Mouse (Mus musculus) CH12.LX (cell line): ENCODE measurements around the gene Ube2g1. TPM values are rescaled to one million over a fixed set of nuclear protein-coding genes. Genes with fewer than 3 reads are reported as not detected.

Experiments used
- DNase-seq: peaks from one replicate; pipeline ENCODE4 v3.0.0-alpha.2; 2013; ENCODE audit errors: extremely low read depth
- H3K27ac ChIP-seq: 2 replicates; pipeline ENCODE4 v1.5.1; 2012; ENCODE audit warnings: low read depth, mild to moderate bottlenecking, control low read depth, moderate library complexity; ENCODE audit not compliant: insufficient read depth
- H3K27me3 ChIP-seq: replicated peaks from 2 replicates; pipeline ENCODE3; 2012; ENCODE audit warnings: inconsistent platforms
- H3K36me3 ChIP-seq, 2 experiments: replicated peaks in 1 of 2; 2 replicates each; pipeline versions ENCODE3 to v1.6.1; 2012; ENCODE audit warnings: inconsistent platforms in 1 of 2, low read length in 1 of 2, mild to moderate bottlenecking in 1 of 2, mixed read lengths in 1 of 2, moderate library complexity in 1 of 2; ENCODE audit not compliant: control insufficient read depth in 1 of 2, insufficient read depth in 1 of 2
- H3K4me1 ChIP-seq, 2 experiments: 2 replicates each; pipeline ENCODE4 v1.6.1; 2012; ENCODE audit warnings: inconsistent platforms in 1 of 2, moderate library complexity in 1 of 2; ENCODE audit not compliant: insufficient read depth in 2 of 2, control insufficient read depth in 1 of 2
- H3K4me2 ChIP-seq: 2 replicates; pipeline ENCODE4 v1.6.1; 2012; ENCODE audit warnings: low read depth, mild to moderate bottlenecking, control low read depth; ENCODE audit not compliant: poor library complexity, insufficient read depth, severe bottlenecking
- H3K4me3 ChIP-seq, 3 experiments: fragments of 150-350 bp in 1 of 3; sonication (generic) in 1 of 3; replicated peaks in 1 of 3; 2 replicates each; pipeline versions ENCODE3 to v1.5.1; 2011 to 2012; ENCODE audit warnings: low read depth in 2 of 3, low read length in 2 of 3, mild to moderate bottlenecking in 2 of 3, moderate library complexity in 2 of 3, control low read depth in 1 of 3, improper control_type of control experiment in 1 of 3, inconsistent platforms in 1 of 3, mixed read lengths in 1 of 3; ENCODE audit not compliant: poor library complexity in 1 of 3
- H3K79me2 ChIP-seq: replicated peaks from 2 replicates; pipeline ENCODE4 v1.6.1; 2012; ENCODE audit warnings: mild to moderate bottlenecking, moderate library complexity; ENCODE audit not compliant: control insufficient read depth, poor library complexity, insufficient read depth, severe bottlenecking; ENCODE audit errors: extremely low read depth
- H3K9ac ChIP-seq: 2 replicates; pipeline ENCODE4 v1.6.1; 2012; ENCODE audit warnings: low read depth, mild to moderate bottlenecking, control low read depth, moderate library complexity; ENCODE audit not compliant: insufficient read depth
- H3K9me3 ChIP-seq: replicated peaks from 2 replicates; pipeline ENCODE3; 2012; ENCODE audit warnings: low read length, inconsistent platforms, mixed read lengths
- BHLHE40 ChIP-seq: IDR thresholded peaks from 2 replicates; pipeline ENCODE4 v1.6.1; 2011; ENCODE audit warnings: mild to moderate bottlenecking, low read depth, low read length, improper control_type of control experiment
- CHD1 ChIP-seq: IDR thresholded peaks from 2 replicates; pipeline ENCODE4 v1.6.1; 2012; ENCODE audit warnings: low read depth, low read length, improper control_type of control experiment, inconsistent platforms
- CTCF ChIP-seq, 2 experiments: IDR thresholded peaks in 1 of 2; conservative IDR thresholded peaks in 1 of 2; 2 replicates each; pipeline ENCODE4 v1.5.1; 2011 to 2012; ENCODE audit warnings: low read depth in 2 of 2, low read length in 2 of 2, improper control_type of control experiment in 1 of 2, inconsistent platforms in 1 of 2, mild to moderate bottlenecking in 1 of 2, moderate library complexity in 1 of 2
- E2F4 ChIP-seq: IDR thresholded peaks from 2 replicates; pipeline ENCODE4 v1.6.1; 2011; ENCODE audit warnings: low read depth, low read length, improper control_type of control experiment; ENCODE audit not compliant: insufficient replicate concordance
- ELF1 ChIP-seq: IDR thresholded peaks from 2 replicates; pipeline ENCODE4 v1.6.1; 2014; ENCODE audit warnings: low read depth, mild to moderate bottlenecking, inconsistent platforms, low read length, improper control_type of control experiment
- EP300 ChIP-seq: IDR thresholded peaks from 2 replicates; pipeline ENCODE4 v1.6.1; 2011; ENCODE audit warnings: low read length, improper control_type of control experiment
- ETS1 ChIP-seq: conservative IDR thresholded peaks from 2 replicates; pipeline ENCODE4 v1.6.1; 2012; ENCODE audit warnings: low read depth, mild to moderate bottlenecking, inconsistent platforms, low read length, improper control_type of control experiment, moderate library complexity
- GABPA ChIP-seq: IDR thresholded peaks from 2 replicates; pipeline ENCODE4 v1.6.1; 2012; ENCODE audit warnings: low read depth, low read length, improper control_type of control experiment, inconsistent platforms; ENCODE audit not compliant: insufficient replicate concordance
- HCFC1 ChIP-seq: IDR thresholded peaks from 2 replicates; pipeline ENCODE4 v1.6.1; 2012; ENCODE audit warnings: low read depth, mild to moderate bottlenecking, inconsistent platforms, low read length, improper control_type of control experiment
- IRF4 ChIP-seq: IDR thresholded peaks from 2 replicates; pipeline ENCODE4 v1.6.1; 2014; ENCODE audit warnings: low read depth, mild to moderate bottlenecking, inconsistent platforms, low read length, improper control_type of control experiment
- JUN ChIP-seq: IDR thresholded peaks from 2 replicates; pipeline ENCODE4 v1.6.1; 2011; ENCODE audit warnings: low read depth, mild to moderate bottlenecking, low read length, improper control_type of control experiment, moderate library complexity; ENCODE audit not compliant: insufficient read depth
- JUND ChIP-seq: conservative IDR thresholded peaks from 2 replicates; pipeline ENCODE4 v1.6.1; 2011; ENCODE audit warnings: low read depth, low read length, improper control_type of control experiment
- KAT2A ChIP-seq: IDR thresholded peaks from 2 replicates; pipeline ENCODE4 v1.6.1; 2012; ENCODE audit warnings: low read length, improper control_type of control experiment, inconsistent platforms; ENCODE audit not compliant: insufficient replicate concordance
- MAX ChIP-seq: IDR thresholded peaks from 2 replicates; pipeline ENCODE4 v1.6.1; 2011; ENCODE audit warnings: low read length, improper control_type of control experiment
- MAZ ChIP-seq: IDR thresholded peaks from 2 replicates; pipeline ENCODE4 v1.6.1; 2012; ENCODE audit warnings: low read depth, mild to moderate bottlenecking, inconsistent platforms, low read length, improper control_type of control experiment, moderate library complexity
- MEF2A ChIP-seq: IDR thresholded peaks from 2 replicates; pipeline ENCODE4 v1.6.1; 2014; ENCODE audit warnings: low read depth, mild to moderate bottlenecking, inconsistent platforms, low read length, improper control_type of control experiment, borderline replicate concordance
- MXI1 ChIP-seq: IDR thresholded peaks from 2 replicates; pipeline ENCODE4 v1.6.1; 2011; ENCODE audit warnings: mild to moderate bottlenecking, low read depth, low read length, improper control_type of control experiment
- MYC ChIP-seq: IDR thresholded peaks from 2 replicates; pipeline ENCODE4 v1.6.1; 2011; ENCODE audit warnings: low read depth, mild to moderate bottlenecking, improper control_type of control experiment, low read length
- NRF1 ChIP-seq: IDR thresholded peaks from 2 replicates; pipeline ENCODE4 v1.6.1; 2014; ENCODE audit warnings: low read depth, mild to moderate bottlenecking, inconsistent platforms, low read length, improper control_type of control experiment, moderate library complexity
- PAX5 ChIP-seq: IDR thresholded peaks from 2 replicates; pipeline ENCODE4 v1.6.1; 2012; ENCODE audit warnings: low read length, inconsistent platforms, mixed read lengths
- POLR2A ChIP-seq: IDR thresholded peaks from 2 replicates; pipeline ENCODE4 v1.6.1; 2011; ENCODE audit warnings: low read depth, mild to moderate bottlenecking, improper control_type of control experiment, low read length
- POLR2AphosphoS2 ChIP-seq: IDR thresholded peaks from 2 replicates; pipeline ENCODE4 v1.6.1; 2011; ENCODE audit warnings: low read depth, low read length, improper control_type of control experiment
- RAD21 ChIP-seq: IDR thresholded peaks from 2 replicates; pipeline ENCODE4 v1.6.1; 2011; ENCODE audit warnings: low read depth, mild to moderate bottlenecking, low read length, improper control_type of control experiment, moderate library complexity
- RCOR1 ChIP-seq: conservative IDR thresholded peaks from 2 replicates; pipeline ENCODE4 v1.6.1; 2012; ENCODE audit warnings: low read depth, mild to moderate bottlenecking, inconsistent platforms, low read length, improper control_type of control experiment
- SMC3 ChIP-seq: IDR thresholded peaks from 2 replicates; pipeline ENCODE4 v1.6.1; 2011; ENCODE audit warnings: low read depth, low read length, improper control_type of control experiment
- TBP ChIP-seq: conservative IDR thresholded peaks from 2 replicates; pipeline ENCODE4 v1.6.1; 2011; ENCODE audit warnings: low read depth, low read length, improper control_type of control experiment
- TCF12 ChIP-seq: IDR thresholded peaks from 2 replicates; pipeline ENCODE4 v1.6.1; 2014; ENCODE audit warnings: low read depth, mild to moderate bottlenecking, inconsistent platforms, low read length, improper control_type of control experiment
- USF1 ChIP-seq: IDR thresholded peaks from 2 replicates; pipeline ENCODE4 v1.6.1; 2014; ENCODE audit warnings: low read depth, mild to moderate bottlenecking, inconsistent platforms, low read length, improper control_type of control experiment
- USF2 ChIP-seq: conservative IDR thresholded peaks from 2 replicates; pipeline ENCODE4 v1.6.1; 2011; ENCODE audit warnings: low read depth, low read length, improper control_type of control experiment
- ZKSCAN1 ChIP-seq: IDR thresholded peaks from 2 replicates; pipeline ENCODE4 v1.6.1; 2012; ENCODE audit warnings: low read depth, inconsistent platforms, low read length, improper control_type of control experiment, borderline replicate concordance
- ZMIZ1 ChIP-seq: IDR thresholded peaks from 2 replicates; pipeline ENCODE4 v1.6.1; 2012; ENCODE audit warnings: low read depth, mild to moderate bottlenecking, inconsistent platforms, low read length, improper control_type of control experiment
- dilution Hi-C: fragments of 300-500 bp; cut with MboI; formaldehyde crosslinking; loops from 2 replicates; pipeline ENCODE4 v1.14.3; 2020; ENCODE audit warnings: low sequenced_read_pairs; ENCODE audit not compliant: extremely low pct_unique_long_range_greater_than_20kb, extremely low pct_ligation_motif_present
- in situ Hi-C: fragments of 300-500 bp; cut with MboI; formaldehyde crosslinking; loops from 3 replicates; pipeline ENCODE4 v1.14.3; 2019; ENCODE audit warnings: low sequenced_read_pairs, low pct_ligation_motif_present, low pct_unique_long_range_greater_than_20kb, mixed read lengths
- polyA plus RNA-seq: library from polyadenylated mRNA; unstranded; fragments of >175 nt; gene quantifications from 2 replicates; pipeline ENCODE4 v1.2.1, GENCODE M21; 2012; ENCODE audit warnings: low read depth; ENCODE audit not compliant: insufficient read length
- total RNA-seq, 2 experiments: library from RNA; depleted of rRNA; stranded (reverse); fragments of 300-350 nt in 1 of 2; fragments of >200 nt in 1 of 2; gene quantifications; 2 replicates each; pipeline ENCODE4 v1.2.3; 2012 to 2014

The Ube2g1 gene
- total and polyA plus RNA-seq, 3 experiments, result 34.5 to 74.4 (median 73.8) TPM

DNA sequence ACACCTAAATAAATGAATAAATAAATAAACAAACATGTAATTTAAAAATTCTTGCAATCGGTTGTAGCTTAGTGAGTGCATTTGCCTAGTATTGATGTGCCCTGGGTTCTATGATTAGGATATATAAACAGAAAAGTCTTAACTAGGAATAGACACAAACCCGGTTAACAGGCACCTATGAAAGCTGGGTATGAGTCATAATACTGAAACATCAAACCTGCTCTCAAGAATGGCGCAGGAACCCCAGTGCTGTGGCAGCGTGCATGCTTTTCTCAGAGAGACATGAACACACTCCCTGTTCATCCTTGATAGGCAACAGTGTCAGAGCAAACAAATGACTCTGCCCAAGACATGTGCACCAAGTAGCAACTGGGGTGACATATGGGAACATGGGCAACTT is 9.3 kb upstream of the Ube2g1 start:
- TF ChIP-seq JUND (peak; percentile 93), MEF2A (peak; percentile 51; the same call in 1 of the 2 replicates), BHLHE40 (peak; percentile 51), RCOR1 (0 out of 2 replicates have a peak, but pooled peaks have one; percentile 55), IRF4 (peak; percentile 84), JUN (peak; percentile 84), EP300 (peak; percentile 74; the same call in 1 of the 2 replicates), KAT2A (no peak), ZKSCAN1 (no peak), TBP (no peak), MYC (peak; percentile 76; the same call in 1 of the 2 replicates)
- Histone ChIP-seq H3K9ac (no peak overlapping the region), H3K4me3 (no peak overlapping the region), H3K79me2 (no peaks in the 10 kb centered on the region), H3K4me1 (peaks cover 28 to 42% of the 10 kb centered on the region in 2 experiments), H3K9me3 (no peaks in the 10 kb centered on the region), H3K27ac (no peak overlapping the region), H3K27me3 (no peaks in the 10 kb centered on the region), H3K4me2 (no peak overlapping the region), H3K36me3 (no peaks in the 10 kb centered on the region)
- DNase-seq, result peak; percentile 27
- in situ Hi-C loops (no loop called here), dilution Hi-C loops (no loop called here)

DNA sequence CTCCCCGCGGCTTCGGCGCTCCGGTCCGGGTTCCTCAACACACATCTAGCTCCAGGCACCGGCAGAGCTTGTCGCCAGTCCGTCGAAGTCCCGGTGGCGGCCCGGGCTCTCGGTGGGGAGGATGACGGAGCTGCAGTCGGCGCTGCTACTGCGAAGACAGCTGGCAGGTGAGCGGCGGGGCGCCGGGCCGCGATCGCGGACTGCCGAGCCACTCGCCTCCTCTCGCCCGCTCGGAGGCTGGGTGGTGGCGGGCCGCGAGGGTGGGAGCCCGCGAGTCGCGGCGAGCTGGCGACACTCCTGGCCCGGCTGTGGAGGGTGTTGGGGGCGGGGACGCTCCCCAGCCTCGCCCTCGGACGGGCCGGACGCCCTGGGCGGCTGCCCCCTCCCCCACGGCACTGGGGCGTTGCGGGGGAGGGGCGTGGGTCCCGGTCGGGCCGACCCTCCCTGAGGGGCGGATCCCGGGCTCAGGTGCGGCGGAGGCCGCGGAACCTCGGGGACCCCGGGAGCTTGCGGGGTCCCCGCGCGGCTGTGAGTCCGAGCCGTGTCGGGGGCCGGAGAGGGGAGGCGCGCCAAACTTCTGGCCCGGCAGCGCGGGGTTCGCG is 487 bp downstream of the Ube2g1 start:
- H3K4me1 ChIP-seq, result peaks cover 10 to 29% of the 10 kb centered on the region in 2 experiments
- no peaks in the 10 kb centered on the region for H3K27me3 ChIP-seq
- H3K4me3 ChIP-seq, result peak overlapping the region; percentile 73 to 88 (median 76)
- peak overlapping the region; percentile 81 for H3K27ac ChIP-seq
- in situ Hi-C loops (no loop called here), dilution Hi-C loops (no loop called here)
- no peak overlapping the region for H3K4me2 ChIP-seq
- DNase-seq, result peak; percentile 76
- H3K9me3 ChIP-seq, result no peaks in the 10 kb centered on the region
- peaks cover 38% of the 10 kb centered on the region for H3K79me2 ChIP-seq
- peaks cover 0 to 3% of the 10 kb centered on the region in 2 experiments for H3K36me3 ChIP-seq
- peak overlapping the region; percentile 93 for H3K9ac ChIP-seq
- no peak; the same call in 1 of the 2 replicates for TF ChIP-seq HCFC1
- no peak for TF ChIP-seq ETS1
- no peak for TF ChIP-seq E2F4
- TF ChIP-seq BHLHE40, result peak; percentile 50; the same call in 1 of the 2 replicates
- TF ChIP-seq GABPA, result no peak
- no peak for TF ChIP-seq NRF1
- TF ChIP-seq JUND, result no peak
- TF ChIP-seq MEF2A, result peak; percentile 55; the same call in 1 of the 2 replicates
- no peak for TF ChIP-seq EP300
- TF ChIP-seq SMC3, result no peak; the same call in 1 of the 2 replicates
- TF ChIP-seq MYC, result no peak
- no peak for TF ChIP-seq RCOR1
- TF ChIP-seq MAX, result no peak; the same call in 1 of the 2 replicates
- TF ChIP-seq USF1, result no peak; the same call in 1 of the 2 replicates
- no peak; the same call in 1 of the 2 replicates for TF ChIP-seq RAD21
- TF ChIP-seq USF2, result no peak
- TF ChIP-seq MXI1, result peak; percentile 53
- no peak for TF ChIP-seq JUN
- TF ChIP-seq CHD1, result no peak; the same call in 1 of the 2 replicates
- TF ChIP-seq MAZ, result peak; percentile 58; the same call in 1 of the 2 replicates
- no peak for TF ChIP-seq ELF1
- no peak for TF ChIP-seq POLR2AphosphoS2
- TF ChIP-seq POLR2A, result no peak
- TF ChIP-seq ZMIZ1, result 0 out of 2 replicates have a peak, but pooled peaks have one; percentile 13
- TF ChIP-seq TCF12, result no peak
- TF ChIP-seq CTCF (conservative IDR thresholded peaks at IDR 0.05 in 1 of 2, IDR thresholded peaks at IDR 0.05 in 1 of 2; ENCODE audit: low read depth in 2 of 2, low read length in 2 of 2), result no peak
- TF ChIP-seq PAX5, result no peak
